Mouse (Mus musculus): Measurements from ENCODE around the gene Nup153. TPM values are rescaled to one million over a fixed set of nuclear protein-coding genes. Genes with fewer than 3 reads are reported as not detected.

The Nup153 gene
- polyA plus RNA-seq, 1 experiment: 18.4 TPM

DNA sequence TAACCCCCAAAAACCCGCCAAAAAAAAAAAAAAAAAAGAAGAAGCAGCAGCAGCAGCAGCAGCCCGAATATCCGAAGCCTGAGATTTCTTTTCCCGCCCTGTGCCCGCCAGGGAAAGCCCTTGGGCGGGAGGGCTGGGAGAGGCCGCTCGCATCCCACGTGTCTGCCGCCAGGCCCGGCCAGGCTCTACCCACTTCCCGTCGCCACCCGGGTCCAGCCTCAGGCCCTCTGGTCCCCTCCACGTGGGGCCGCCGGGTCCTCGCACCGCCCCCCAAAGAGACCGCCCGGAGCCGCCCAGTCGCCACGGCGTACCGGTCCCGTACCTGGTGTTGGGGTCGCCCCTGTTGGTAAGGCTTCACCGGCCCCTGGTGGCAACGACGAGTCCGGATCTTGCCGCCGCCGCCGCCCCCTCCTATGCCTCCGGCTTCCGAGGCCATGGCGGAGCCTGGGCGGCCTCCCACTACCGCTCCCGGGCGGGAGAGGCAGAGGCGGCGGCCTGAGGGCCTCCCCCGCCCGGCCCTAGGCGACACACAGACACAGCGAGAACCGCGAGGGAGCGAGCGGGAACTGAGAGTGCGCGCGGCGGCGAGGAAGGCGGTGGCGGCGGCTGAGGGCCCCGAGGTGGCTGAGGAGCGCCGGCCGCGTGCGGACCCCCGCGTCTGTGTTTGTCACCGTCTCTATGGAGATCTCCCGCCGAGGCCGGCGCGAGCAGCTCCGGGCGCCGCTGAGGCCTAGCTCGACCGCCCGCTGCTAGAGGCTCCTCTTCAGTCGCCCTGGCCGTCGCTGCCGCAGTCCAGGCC is 503 bp downstream of the Nup153 start:
- Histone ChIP-seq H3K79me2 (ENCODE audit: control insufficient read depth, insufficient read depth) (peaks cover 55% of the 10 kb centered on the region), H3K4me3 (ENCODE audit: insufficient read depth, poor library complexity, severe bottlenecking) (peak overlapping the region; percentile 83), H3K27me3 (ENCODE audit: control insufficient read depth, insufficient read depth, insufficient read length) (no peaks in the 10 kb centered on the region), H3K79me3 (ENCODE audit: low read depth) (peaks cover 52% of the 10 kb centered on the region), H3ac (ENCODE audit: control insufficient read depth, insufficient read length, low read depth) (peak overlapping the region; percentile 72), H3K36me3 (ENCODE audit: control insufficient read depth, insufficient read depth) (peaks cover 9% of the 10 kb centered on the region)
- TF ChIP-seq CEBPB (IDR thresholded peaks at IDR 0.05; ENCODE audit: low read depth) (no peak), MAX (IDR thresholded peaks at IDR 0.05) (peak; percentile 79)

DNA sequence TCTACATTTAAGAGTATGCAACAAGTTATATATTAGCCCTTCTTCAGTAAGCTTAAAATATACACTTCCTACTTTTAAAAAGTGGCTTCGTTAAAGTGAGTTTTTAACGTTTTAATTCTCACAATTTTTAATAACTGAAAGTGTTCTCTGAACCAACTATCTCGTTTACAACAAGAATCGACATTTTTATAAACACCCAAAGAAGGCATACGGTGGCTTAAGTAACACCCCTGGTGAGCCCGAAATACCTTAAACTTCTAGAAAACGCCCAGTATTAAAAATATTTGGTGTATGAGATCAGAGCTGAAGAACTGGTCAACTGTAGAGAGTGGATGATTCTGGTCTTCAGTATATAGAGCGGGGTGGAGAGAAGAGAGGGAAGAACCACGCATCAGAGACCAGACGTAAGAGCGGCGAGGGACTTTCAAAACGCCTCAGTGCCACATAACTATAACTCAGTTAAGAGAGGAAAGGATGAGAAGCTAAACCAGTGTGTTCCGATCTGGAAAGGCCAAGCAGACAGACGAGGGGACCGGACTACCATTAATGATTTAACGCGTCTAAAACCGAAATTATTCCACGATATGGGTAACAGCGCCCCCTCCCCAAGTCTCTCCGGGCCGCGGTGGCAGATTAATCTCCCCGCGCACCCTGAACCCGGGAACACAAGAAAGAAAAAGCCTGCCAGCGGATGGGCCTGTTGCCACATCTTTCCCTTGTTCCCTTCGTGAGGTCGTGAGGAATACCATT is 1.3 kb downstream of the Nup153 start:
- H3K36me3 ChIP-seq (ENCODE audit: control insufficient read depth, insufficient read depth): peaks cover 9% of the 10 kb centered on the region
- no peak for TF ChIP-seq USF1 (IDR thresholded peaks at IDR 0.05; ENCODE audit: low read depth)
- TF ChIP-seq CEBPB (IDR thresholded peaks at IDR 0.05; ENCODE audit: low read depth): no peak
- no peak for TF ChIP-seq MYOD1 (IDR thresholded peaks at IDR 0.05; ENCODE audit: control insufficient read depth, insufficient read length, low read depth)
- no peak for TF ChIP-seq CTCF (IDR thresholded peaks at IDR 0.05; ENCODE audit: control insufficient read depth, insufficient read depth, insufficient read length)
- no peak for TF ChIP-seq MYOG (IDR thresholded peaks at IDR 0.05; ENCODE audit: control insufficient read depth, extremely low read depth, insufficient read length)
- TF ChIP-seq MAX (IDR thresholded peaks at IDR 0.05): no peak
- TF ChIP-seq FOSL1 (IDR thresholded peaks at IDR 0.05; ENCODE audit: insufficient read depth, low read length, poor library complexity, severe bottlenecking): no peak
- H3ac ChIP-seq (ENCODE audit: control insufficient read depth, insufficient read length, low read depth): peak overlapping the region; percentile 72
- peak overlapping the region; percentile 83 for H3K4me3 ChIP-seq (ENCODE audit: insufficient read depth, poor library complexity, severe bottlenecking)
- no peaks in the 10 kb centered on the region for H3K27me3 ChIP-seq (ENCODE audit: control insufficient read depth, insufficient read depth, insufficient read length)
- peaks cover 60% of the 10 kb centered on the region for H3K79me3 ChIP-seq (ENCODE audit: low read depth)
- peaks cover 63% of the 10 kb centered on the region for H3K79me2 ChIP-seq (ENCODE audit: control insufficient read depth, insufficient read depth)

DNA sequence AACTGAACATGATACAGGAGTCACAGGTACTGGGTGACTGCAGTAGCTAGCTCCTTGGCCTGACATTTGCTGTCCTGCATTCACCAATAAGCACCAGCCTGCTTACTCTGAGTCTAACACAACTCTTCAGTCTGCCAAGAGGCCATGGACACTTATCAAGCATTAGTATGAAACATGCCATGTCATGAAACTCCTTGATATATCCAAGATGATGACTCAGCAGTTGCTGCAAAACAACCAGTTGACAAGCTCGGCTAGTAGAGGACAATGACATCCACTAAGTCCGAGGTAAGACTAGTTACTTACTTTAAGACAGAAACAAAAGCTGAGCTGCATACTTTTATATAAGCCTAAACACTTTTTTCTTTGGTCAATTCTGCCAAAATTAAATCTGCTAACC is 2.5 kb downstream of the Nup153 start:
- peaks cover 72% of the 10 kb centered on the region for H3K79me3 ChIP-seq (ENCODE audit: low read depth)
- peaks cover 75% of the 10 kb centered on the region for H3K79me2 ChIP-seq (ENCODE audit: control insufficient read depth, insufficient read depth)
- peaks cover 11% of the 10 kb centered on the region for H3K36me3 ChIP-seq (ENCODE audit: control insufficient read depth, insufficient read depth)
- no peak overlapping the region for H3K4me3 ChIP-seq (ENCODE audit: insufficient read depth, poor library complexity, severe bottlenecking)
- TF ChIP-seq CEBPB (IDR thresholded peaks at IDR 0.05; ENCODE audit: low read depth): no peak
- no peak for TF ChIP-seq CTCF (IDR thresholded peaks at IDR 0.05; ENCODE audit: control insufficient read depth, insufficient read depth, insufficient read length)
- no peak for TF ChIP-seq MAX (IDR thresholded peaks at IDR 0.05)
- no peak for TF ChIP-seq MYOD1 (IDR thresholded peaks at IDR 0.05; ENCODE audit: control insufficient read depth, insufficient read length, low read depth)
- no peak for TF ChIP-seq FOSL1 (IDR thresholded peaks at IDR 0.05; ENCODE audit: insufficient read depth, low read length, poor library complexity, severe bottlenecking)
- TF ChIP-seq USF1 (IDR thresholded peaks at IDR 0.05; ENCODE audit: low read depth): no peak
- TF ChIP-seq MYOG (IDR thresholded peaks at IDR 0.05; ENCODE audit: control insufficient read depth, extremely low read depth, insufficient read length): no peak
- H3K27me3 ChIP-seq (ENCODE audit: control insufficient read depth, insufficient read depth, insufficient read length): no peaks in the 10 kb centered on the region
- no peak overlapping the region for H3ac ChIP-seq (ENCODE audit: control insufficient read depth, insufficient read length, low read depth)

DNA sequence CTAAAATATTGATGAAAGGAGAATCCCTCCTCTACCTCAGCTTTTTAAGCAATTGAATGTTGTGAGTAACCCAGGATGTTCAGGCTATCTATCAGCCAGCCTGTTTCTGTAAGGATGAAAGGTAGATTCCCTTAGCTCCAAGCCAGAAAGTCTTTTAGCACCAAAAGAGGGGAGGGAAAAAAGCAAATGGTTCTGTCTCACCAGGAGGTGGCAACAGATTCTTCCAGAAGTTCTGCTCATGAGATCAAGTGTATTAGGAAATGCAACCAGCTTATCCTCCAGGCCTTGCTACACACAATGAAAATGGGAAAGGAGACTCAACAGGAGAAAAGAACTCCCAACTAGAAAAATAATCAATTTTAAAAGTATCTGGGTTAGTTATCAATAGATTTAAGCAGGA is 3.4 kb downstream of the Nup153 start:
- no peak for TF ChIP-seq FOSL1 (IDR thresholded peaks at IDR 0.05; ENCODE audit: insufficient read depth, low read length, poor library complexity, severe bottlenecking)
- TF ChIP-seq CEBPB (IDR thresholded peaks at IDR 0.05; ENCODE audit: low read depth): no peak
- TF ChIP-seq MYOD1 (IDR thresholded peaks at IDR 0.05; ENCODE audit: control insufficient read depth, insufficient read length, low read depth): no peak
- no peak for TF ChIP-seq MAX (IDR thresholded peaks at IDR 0.05)
- TF ChIP-seq USF1 (IDR thresholded peaks at IDR 0.05; ENCODE audit: low read depth): no peak
- no peak for TF ChIP-seq CTCF (IDR thresholded peaks at IDR 0.05; ENCODE audit: control insufficient read depth, insufficient read depth, insufficient read length)
- no peak for TF ChIP-seq MYOG (IDR thresholded peaks at IDR 0.05; ENCODE audit: control insufficient read depth, extremely low read depth, insufficient read length)

DNA sequence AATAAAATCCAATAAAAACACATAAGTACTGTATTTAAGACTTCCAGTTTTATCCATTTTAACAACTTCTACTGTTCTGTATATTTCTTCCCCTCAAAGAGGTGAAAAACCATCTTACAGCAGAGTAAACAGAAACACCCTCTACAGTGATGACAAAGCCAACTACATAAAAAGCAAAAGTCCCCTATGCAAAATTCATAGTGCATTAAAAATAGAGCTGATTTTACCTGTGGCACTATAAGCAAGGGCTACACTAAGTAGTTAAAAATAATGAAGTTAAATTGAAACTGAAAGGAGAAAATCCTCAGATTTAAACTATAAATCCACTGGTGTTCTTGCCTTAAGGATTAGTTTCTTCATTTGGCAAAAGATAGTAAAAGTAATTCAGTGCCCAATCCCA is 6.7 kb downstream of the Nup153 start:
- no peak for TF ChIP-seq MAX (IDR thresholded peaks at IDR 0.05)
- no peak for TF ChIP-seq MYOD1 (IDR thresholded peaks at IDR 0.05; ENCODE audit: control insufficient read depth, insufficient read length, low read depth)
- TF ChIP-seq USF1 (IDR thresholded peaks at IDR 0.05; ENCODE audit: low read depth): no peak
- no peak for TF ChIP-seq CEBPB (IDR thresholded peaks at IDR 0.05; ENCODE audit: low read depth)
- TF ChIP-seq CTCF (IDR thresholded peaks at IDR 0.05; ENCODE audit: control insufficient read depth, insufficient read depth, insufficient read length): no peak
- no peak for TF ChIP-seq MYOG (IDR thresholded peaks at IDR 0.05; ENCODE audit: control insufficient read depth, extremely low read depth, insufficient read length)
- no peak for TF ChIP-seq FOSL1 (IDR thresholded peaks at IDR 0.05; ENCODE audit: insufficient read depth, low read length, poor library complexity, severe bottlenecking)

More for the DNA sequence above, 3.4 kb downstream of the Nup153 start:
- Histone ChIP-seq H3K27me3 (ENCODE audit: control insufficient read depth, insufficient read depth, insufficient read length) (no peaks in the 10 kb centered on the region), H3ac (ENCODE audit: control insufficient read depth, insufficient read length, low read depth) (no peak overlapping the region), H3K36me3 (ENCODE audit: control insufficient read depth, insufficient read depth) (peaks cover 20% of the 10 kb centered on the region), H3K79me2 (ENCODE audit: control insufficient read depth, insufficient read depth) (peaks cover 84% of the 10 kb centered on the region), H3K79me3 (ENCODE audit: low read depth) (peaks cover 81% of the 10 kb centered on the region), H3K4me3 (ENCODE audit: insufficient read depth, poor library complexity, severe bottlenecking) (no peak overlapping the region)

More for the DNA sequence above, 6.7 kb downstream of the Nup153 start:
- Histone ChIP-seq H3K27me3 (ENCODE audit: control insufficient read depth, insufficient read depth, insufficient read length) (no peaks in the 10 kb centered on the region), H3K79me3 (ENCODE audit: low read depth) (peaks cover 98% of the 10 kb centered on the region), H3K79me2 (ENCODE audit: control insufficient read depth, insufficient read depth) (peaks cover 100% of the 10 kb centered on the region), H3K36me3 (ENCODE audit: control insufficient read depth, insufficient read depth) (peaks cover 35% of the 10 kb centered on the region), H3K4me3 (ENCODE audit: insufficient read depth, poor library complexity, severe bottlenecking) (no peak overlapping the region), H3ac (ENCODE audit: control insufficient read depth, insufficient read length, low read depth) (no peak overlapping the region)

Data from C2C12 (cell line).